Mouse (Mus musculus) kidney, adult 2 months (tissue): ENCODE measurements around the gene Sat2. TPM values are rescaled to one million over a fixed set of nuclear protein-coding genes. Genes with fewer than 3 reads are reported as not detected.
A peak's percentile ranks its signal among the peaks of the same experiment; 100 is the strongest.

Experiments used
- DNase-seq: peaks from one replicate; pipeline ENCODE4 v3.0.0; 2021
- H3K27ac ChIP-seq: fragments of 200-500 bp; 2 replicates; pipeline ENCODE4 v1.5.1; 2012; ENCODE audit warnings: low read depth, low read length, control low read depth, inconsistent platforms; ENCODE audit not compliant: insufficient read depth
- H3K27me3 ChIP-seq: fragments of 200-500 bp; replicated peaks from 2 replicates; pipeline ENCODE4 v1.6.1; 2012; ENCODE audit warnings: mild to moderate bottlenecking, moderate library complexity, low read length, inconsistent platforms; ENCODE audit not compliant: control insufficient read depth, insufficient read depth
- H3K36me3 ChIP-seq: fragments of 200-500 bp; 2 replicates; pipeline ENCODE4 v1.6.1; 2012; ENCODE audit warnings: mild to moderate bottlenecking, moderate library complexity, low read length, inconsistent platforms; ENCODE audit not compliant: control insufficient read depth, insufficient read depth
- H3K4me1 ChIP-seq: fragments of 200-500 bp; 2 replicates; pipeline ENCODE4 v1.6.1; 2011; ENCODE audit warnings: low read length; ENCODE audit not compliant: control insufficient read depth, insufficient read depth
- H3K4me3 ChIP-seq: fragments of 200-500 bp; 2 replicates; pipeline ENCODE4 v1.5.1; 2011; ENCODE audit warnings: mild to moderate bottlenecking, low read depth, low read length, control low read depth; ENCODE audit not compliant: insufficient read depth
- CTCF ChIP-seq: fragments of 200-500 bp; conservative IDR thresholded peaks from 2 replicates; pipeline ENCODE4 v1.5.1; 2011; ENCODE audit warnings: low read depth, mild to moderate bottlenecking, control low read depth, low read length, moderate library complexity, mixed read lengths; ENCODE audit not compliant: insufficient read depth, insufficient read length
- POLR2A ChIP-seq: fragments of 200-500 bp; IDR thresholded peaks from one replicate; pipeline ENCODE4 v1.6.1; 2011; ENCODE audit warnings: low read depth, low read length, control low read depth
- WGBS: fragments of 180-500 bp; shearing (Covaris S2); methylation state at CpG from one replicate; pipeline ENCODE4 v1.1.7; 2018; 5-methylcytosine and 5-hydroxymethylcytosine counted together
- polyA plus RNA-seq: library from polyadenylated mRNA; depleted of rRNA; stranded (reverse); fragments of >200 nt; gene quantifications from 2 replicates; pipeline ENCODE4 v1.2.3, GENCODE M21; 2012

Sat2 gene
- polyA plus RNA-seq, 1 experiment: 18.8 TPM

DNA sequence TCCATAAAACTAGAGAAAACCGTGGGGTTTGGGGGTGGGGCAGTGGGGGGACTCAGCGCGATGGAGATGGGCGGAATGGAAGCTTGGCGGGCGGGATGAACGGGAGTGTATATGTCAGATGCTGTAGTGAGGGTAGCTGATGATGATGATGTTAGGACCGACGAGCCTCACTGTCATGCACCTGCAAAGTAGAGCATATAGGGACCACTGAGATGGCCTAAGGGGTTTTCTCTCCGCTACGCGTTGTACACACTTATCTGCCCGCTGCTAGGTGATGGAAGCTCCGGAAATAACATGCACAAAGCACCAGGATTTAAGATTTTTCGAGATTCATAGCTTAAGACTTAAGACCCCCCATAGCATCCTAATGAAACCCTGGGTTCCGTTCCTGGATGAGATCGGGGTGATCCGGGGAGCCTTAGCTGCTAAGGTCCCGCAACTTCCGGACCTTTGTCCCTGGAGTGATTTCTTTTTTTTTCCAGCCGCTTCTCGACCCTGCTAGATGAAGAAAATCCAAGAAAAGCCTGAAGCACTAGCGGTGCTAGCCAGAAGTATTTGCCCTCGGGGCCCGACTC, 41.2 kb upstream of the Sat2 start:
- no peak for DNase-seq
- Histone ChIP-seq H3K36me3 (no peaks in the 10 kb centered on the region), H3K4me3 (peak overlapping the region; percentile 96), H3K27me3 (no peaks in the 10 kb centered on the region), H3K4me1 (peaks cover 12% of the 10 kb centered on the region; the same call in 1 of the 2 replicates), H3K27ac (peak overlapping the region; percentile 98)
- WGBS: under 1% methylated on average over 25 of the region's 25 CpGs
- no peak for TF ChIP-seq POLR2A
- TF ChIP-seq CTCF: no peak

DNA sequence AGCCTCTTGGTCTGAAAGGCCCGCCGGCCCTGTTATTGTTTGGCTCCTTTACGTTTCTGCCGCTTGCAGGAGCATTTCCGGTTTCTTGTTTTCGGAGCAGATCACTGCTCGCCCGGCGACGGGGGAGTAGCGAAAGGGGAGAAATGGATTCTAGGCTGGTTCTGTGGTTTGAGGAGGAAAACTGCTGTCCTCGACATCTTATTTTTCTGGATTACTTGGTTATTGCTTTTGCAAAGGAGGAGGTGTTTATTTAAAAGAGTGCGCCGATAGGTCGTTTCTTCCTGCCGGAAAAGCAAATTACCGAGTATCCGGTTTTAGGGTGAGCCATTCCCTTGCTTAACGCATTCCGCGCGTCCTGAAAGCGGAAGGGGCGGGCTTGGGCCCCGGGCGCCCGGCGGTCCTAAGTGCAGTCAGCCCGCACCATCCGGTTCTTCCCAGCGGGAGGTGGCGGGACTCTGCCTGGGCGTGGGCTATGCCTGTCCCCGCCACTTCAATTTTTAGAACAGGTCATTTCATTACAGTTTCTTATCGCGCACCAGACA, 40.6 kb upstream of the Sat2 start:
- under 1% methylated on average over 36 of the region's 36 CpGs for WGBS
- no peak for TF ChIP-seq CTCF
- TF ChIP-seq POLR2A: peak; percentile 5
- DNase-seq: peak; percentile 97
- peak overlapping the region; percentile 98 for H3K27ac ChIP-seq
- H3K4me1 ChIP-seq: peaks cover 12% of the 10 kb centered on the region; the same call in 1 of the 2 replicates
- no peaks in the 10 kb centered on the region for H3K27me3 ChIP-seq
- H3K4me3 ChIP-seq: peak overlapping the region; percentile 96
- H3K36me3 ChIP-seq: no peaks in the 10 kb centered on the region

- Histone ChIP-seq H3K4me1 (peaks cover 12% of the 10 kb centered on the region; the same call in 1 of the 2 replicates), H3K36me3 (no peaks in the 10 kb centered on the region), H3K27me3 (no peaks in the 10 kb centered on the region), H3K27ac (peak overlapping the region; percentile 47), H3K4me3 (peak overlapping the region; percentile 96)
- DNase-seq: no peak
- TF ChIP-seq CTCF (no peak), POLR2A (no peak)
- under 1% methylated on average over 8 of the region's 8 CpGs for WGBS
Observed at GRCm38 (mm10) chr11:69581814-69582213, 40.0 kb upstream of the Sat2 start.

DNA sequence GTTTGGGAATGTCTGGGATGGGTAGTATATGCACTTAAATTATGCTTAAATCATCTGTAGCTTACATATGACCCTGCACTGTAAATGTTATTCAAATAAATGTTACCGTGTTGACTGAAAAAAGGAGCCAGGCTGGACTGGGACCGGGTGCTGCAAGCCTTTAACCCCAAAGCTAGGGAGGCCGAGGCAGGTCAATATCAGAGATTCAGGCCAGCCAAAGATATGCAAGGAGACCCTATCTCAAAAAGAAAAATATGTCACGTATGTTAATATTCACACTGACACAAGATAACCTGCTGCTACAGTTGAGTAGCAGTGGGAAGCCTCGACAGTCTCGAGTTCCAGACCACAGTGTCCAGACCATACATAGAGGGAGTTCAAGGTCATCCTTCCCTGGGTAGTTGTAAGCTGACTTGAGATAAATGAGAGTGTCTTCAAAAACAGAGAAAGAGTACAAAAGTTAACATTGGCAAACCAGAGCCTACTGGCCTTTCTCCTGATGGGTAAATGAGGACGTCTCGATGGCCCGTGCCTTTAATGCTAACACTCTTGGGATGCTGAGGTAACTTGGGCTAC, 39.5 kb upstream of the Sat2 start:
- WGBS: 54% methylated on average over 9 of the region's 9 CpGs
- Histone ChIP-seq H3K4me1 (peaks cover 12% of the 10 kb centered on the region; the same call in 1 of the 2 replicates), H3K36me3 (no peaks in the 10 kb centered on the region), H3K27me3 (no peaks in the 10 kb centered on the region), H3K27ac (no peak overlapping the region), H3K4me3 (no peak overlapping the region)
- DNase-seq: no peak
- no peak for TF ChIP-seq POLR2A
- TF ChIP-seq CTCF: no peak

- WGBS: 68% methylated on average over 7 of the region's 7 CpGs
- no peak for TF ChIP-seq POLR2A
- TF ChIP-seq CTCF: no peak
Observed at GRCm38 (mm10) chr11:69584008-69584407, 37.8 kb upstream of the Sat2 start.

GRCm38 (mm10) chr11:69584937-69585336, 36.9 kb upstream of the Sat2 start:
- WGBS: 95% methylated on average over 13 of the region's 13 CpGs

More at GRCm38 (mm10) chr11:69584008-69584407, 37.8 kb upstream of the Sat2 start:
- Histone ChIP-seq H3K36me3 (no peaks in the 10 kb centered on the region), H3K4me1 (peaks cover 4% of the 10 kb centered on the region; the same call in 1 of the 2 replicates), H3K27me3 (no peaks in the 10 kb centered on the region), H3K4me3 (no peak overlapping the region), H3K27ac (no peak overlapping the region)
- no peak for DNase-seq

GRCm38 (mm10) chr11:69585718-69586325, 36.0 kb upstream of the Sat2 start:
- no peak for TF ChIP-seq POLR2A
- no peak for TF ChIP-seq CTCF
- Histone ChIP-seq H3K4me1 (peaks cover 4% of the 10 kb centered on the region; the same call in 1 of the 2 replicates), H3K27me3 (no peaks in the 10 kb centered on the region), H3K27ac (no peak overlapping the region), H3K36me3 (0 out of 2 replicates have a peak, but pooled peaks cover under 1% of the 10 kb centered on the region), H3K4me3 (no peak overlapping the region)
- 76% methylated on average over 7 of the region's 7 CpGs for WGBS
- no peak for DNase-seq

More at GRCm38 (mm10) chr11:69584937-69585336, 36.9 kb upstream of the Sat2 start:
- H3K27ac ChIP-seq: no peak overlapping the region
- H3K4me1 ChIP-seq: peaks cover 4% of the 10 kb centered on the region; the same call in 1 of the 2 replicates
- no peak for TF ChIP-seq POLR2A
- no peak for TF ChIP-seq CTCF
- H3K27me3 ChIP-seq: no peaks in the 10 kb centered on the region
- no peak for DNase-seq
- no peak overlapping the region for H3K4me3 ChIP-seq
- H3K36me3 ChIP-seq: no peaks in the 10 kb centered on the region
